Mouse (Mus musculus) left cerebral cortex, postnatal 14 days (tissue): ENCODE results near the gene Elmsan1. TPM values are rescaled to one million over a fixed set of nuclear protein-coding genes. Genes with fewer than 3 reads are reported as not detected.
"Not testable (repeated sequence)": the region's sequence is repeated elsewhere in the genome, so short reads cannot be mapped to it uniquely, and the experiment has no call there.

Experiments used
- DNase-seq, 2 experiments: peaks; one replicate each; pipeline ENCODE4 v3.0.0; 2021 to 2022; ENCODE audit warnings: low spot score in 2 of 2, mixed read lengths in 1 of 2
- intact Hi-C: fragments of 180-260 bp; cut with DNase I; formaldehyde crosslinking; loops from one replicate; pipeline ENCODE4 v1.15.1; 2025
- total RNA-seq, 2 experiments: library from RNA; stranded (reverse); gene quantifications; 2 replicates each; pipeline ENCODE4 v1.2.3; 2021

Elmsan1 gene
- total RNA-seq, 2 experiments from 2014 or later = 12.6 to 18.6 TPM

DNA sequence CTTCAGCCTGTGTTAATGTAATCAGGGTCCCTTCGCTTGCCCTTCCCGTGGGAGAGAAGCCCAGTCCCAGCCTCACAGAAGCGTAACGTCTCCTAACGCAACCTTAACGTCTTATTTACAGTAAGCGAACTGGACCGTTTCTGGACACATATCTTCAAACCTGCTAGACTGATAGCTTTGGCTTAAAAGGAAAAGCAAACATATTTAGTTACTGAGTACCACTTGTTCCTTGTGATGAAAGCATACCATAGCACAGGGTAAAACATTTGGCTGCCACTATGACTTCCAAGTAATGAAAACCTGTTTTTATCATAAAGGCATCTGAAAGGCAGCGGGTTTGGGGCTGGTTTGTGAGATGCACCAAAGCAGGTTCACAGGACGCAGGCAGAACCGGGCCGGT is 92.8 kb downstream of the Elmsan1 start:
- DNase-seq = no peak
- intact Hi-C loops = no loop called here

- intact Hi-C loops = no loop called here
- no peak for DNase-seq
Measured at GRCm38 (mm10) chr12:84119584-84119983, 99.1 kb downstream of the Elmsan1 start.

DNA sequence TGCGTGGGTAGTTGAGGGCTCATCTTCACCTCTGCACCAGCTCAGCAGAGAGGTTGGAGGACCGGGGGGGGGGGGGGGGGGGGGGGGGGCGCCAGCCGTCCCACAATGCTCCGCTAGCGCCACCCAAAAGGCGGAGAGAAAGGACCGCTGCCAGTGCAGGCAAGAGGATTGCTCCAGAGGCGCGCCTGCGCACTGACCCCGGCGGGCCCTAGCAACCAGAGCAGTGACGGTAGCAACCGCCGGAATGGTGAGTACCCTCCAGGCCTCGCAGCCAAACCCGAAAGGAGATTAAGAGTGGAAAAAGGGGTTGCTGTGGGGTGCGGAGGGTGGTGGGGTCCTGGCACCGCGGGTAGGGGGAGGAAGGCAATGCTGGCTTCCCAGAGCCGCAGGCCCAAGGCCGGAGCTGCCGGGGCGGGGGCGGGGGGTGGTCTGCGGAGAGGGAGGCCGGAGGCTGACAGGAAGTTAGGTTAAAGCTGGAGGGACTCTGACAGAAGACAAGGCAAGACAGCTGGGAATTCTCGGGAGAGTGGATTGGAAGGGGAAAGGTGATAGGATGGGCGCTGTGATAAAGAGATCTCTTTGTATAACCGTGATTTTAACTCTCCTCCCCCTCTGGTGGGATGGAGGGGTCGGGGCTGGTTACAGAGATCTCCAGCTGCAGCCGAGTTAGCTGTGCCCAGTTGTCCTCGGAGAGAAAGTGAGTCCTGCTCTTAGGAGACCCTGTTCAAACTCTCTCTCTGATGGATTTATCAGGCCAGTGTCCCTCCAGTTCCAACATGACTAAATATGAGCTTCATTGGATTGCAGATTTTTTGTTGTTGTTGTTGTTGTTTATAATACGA is 104.3 kb downstream of the Elmsan1 start, which contains the start of gene Dnal1:
Dnal1 (plus strand) TSS at position 214 of the 842 bp plus-strand sequence.
- peak; percentile 87 to 91 for DNase-seq
- intact Hi-C loops = no loop called here

DNA sequence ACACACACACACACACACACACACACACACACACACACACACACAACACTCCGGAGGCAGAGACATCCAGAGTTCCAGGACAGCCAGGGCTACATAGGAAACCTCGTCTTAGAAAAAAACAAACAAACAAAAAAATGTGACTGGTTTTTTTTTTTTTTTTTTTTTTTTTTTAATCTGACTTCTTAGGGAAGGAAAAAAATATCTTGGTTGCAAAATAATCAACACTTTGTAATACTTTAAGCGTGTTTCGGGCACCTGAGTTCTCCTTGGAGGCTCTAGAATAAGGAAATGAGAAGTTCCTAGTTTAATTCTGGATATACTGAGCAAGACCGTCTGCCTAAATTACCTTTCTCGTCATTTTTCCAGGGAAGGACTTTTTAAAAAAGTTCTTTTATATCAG is 105.0 kb downstream of the Elmsan1 start:
- intact Hi-C loops = no loop called here
- no peak for DNase-seq

- intact Hi-C loops = no loop called here
Measured at GRCm38 (mm10) chr12:84110814-84111213, 107.9 kb downstream of the Elmsan1 start.

GRCm38 (mm10) chr12:84109924-84110323 is 108.8 kb downstream of the Elmsan1 start:
- DNase-seq = no peak
- intact Hi-C loops = no loop called here

More at GRCm38 (mm10) chr12:84110814-84111213, 107.9 kb downstream of the Elmsan1 start:
- DNase-seq = no peak

GRCm38 (mm10) chr12:84107692-84108091 is 111.0 kb downstream of the Elmsan1 start:
- DNase-seq = no peak
- intact Hi-C loops = no loop called here

DNA sequence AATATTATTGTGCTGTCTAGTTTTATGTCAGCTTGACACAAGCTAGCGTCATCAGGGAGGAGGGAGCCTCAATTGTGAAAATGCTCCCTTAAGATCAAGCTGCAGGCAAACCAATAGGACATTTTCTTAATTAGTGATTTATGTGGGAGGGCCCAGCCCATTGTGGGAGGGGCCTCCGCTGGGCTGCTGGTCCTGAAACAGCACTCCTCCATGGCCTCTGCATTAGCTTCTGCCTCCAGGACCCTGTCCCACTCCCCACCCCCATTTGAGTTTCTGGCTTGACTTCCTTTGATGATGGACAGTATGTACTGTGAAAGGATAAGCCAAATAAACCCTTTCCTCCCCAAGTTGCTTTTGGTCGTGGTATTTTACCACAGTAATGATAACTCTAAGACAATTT is 111.7 kb downstream of the Elmsan1 start:
- DNase-seq = no peak
- intact Hi-C loops = no loop called here

GRCm38 (mm10) chr12:84101493-84101845 is 117.2 kb downstream of the Elmsan1 start:
- DNase-seq = no peak
- intact Hi-C loops = no loop called here

DNA sequence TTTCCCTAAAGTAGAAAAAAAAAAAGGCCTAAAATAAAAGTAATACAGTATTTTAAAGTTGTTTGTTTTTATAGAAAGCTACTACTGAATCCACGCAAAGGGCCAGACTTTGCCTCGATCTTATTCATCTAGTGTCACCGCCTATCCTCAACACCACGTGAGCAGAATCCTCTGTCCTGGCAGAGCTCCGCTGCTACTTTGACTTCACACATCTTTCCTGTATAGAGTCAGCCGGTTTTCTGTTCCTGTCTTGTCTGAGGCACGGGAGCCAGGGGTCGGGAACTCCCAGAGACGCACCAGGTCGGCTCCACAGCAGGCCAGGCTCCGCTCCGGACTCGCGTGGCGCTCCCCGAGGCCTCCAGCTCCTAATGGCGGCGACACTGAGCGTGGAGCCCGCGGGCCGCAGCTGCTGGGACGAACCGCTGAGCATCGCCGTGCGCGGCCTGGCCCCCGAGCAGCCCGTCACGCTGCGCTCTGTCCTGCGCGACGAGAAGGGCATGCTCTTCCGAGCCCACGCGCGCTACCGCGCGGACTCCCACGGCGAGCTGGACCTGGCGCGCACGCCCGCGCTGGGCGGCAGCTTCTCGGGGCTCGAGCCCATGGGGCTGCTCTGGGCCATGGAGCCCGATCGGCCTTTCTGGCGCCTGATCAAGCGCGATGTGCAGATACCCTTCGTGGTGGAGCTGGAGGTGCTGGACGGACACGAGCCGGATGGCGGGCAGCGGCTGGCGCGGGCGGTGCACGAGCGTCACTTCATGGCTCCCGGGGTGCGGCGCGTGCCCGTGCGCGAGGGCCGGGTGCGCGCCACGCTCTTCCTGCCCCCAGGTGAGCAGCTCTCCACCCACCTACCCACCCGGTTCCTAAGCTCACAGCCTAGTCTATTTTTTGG is 117.8 kb downstream of the Elmsan1 start, which contains the start of gene Acot6:
Acot6 (plus strand) TSS at position 51 of the 889 bp plus-strand sequence.
- intact Hi-C loops = not testable (repeated sequence)
- DNase-seq = peak; percentile 29 to 44

GRCm38 (mm10) chr12:84100071-84100470 is 118.6 kb downstream of the Elmsan1 start:
- intact Hi-C loops = no loop called here

DNA sequence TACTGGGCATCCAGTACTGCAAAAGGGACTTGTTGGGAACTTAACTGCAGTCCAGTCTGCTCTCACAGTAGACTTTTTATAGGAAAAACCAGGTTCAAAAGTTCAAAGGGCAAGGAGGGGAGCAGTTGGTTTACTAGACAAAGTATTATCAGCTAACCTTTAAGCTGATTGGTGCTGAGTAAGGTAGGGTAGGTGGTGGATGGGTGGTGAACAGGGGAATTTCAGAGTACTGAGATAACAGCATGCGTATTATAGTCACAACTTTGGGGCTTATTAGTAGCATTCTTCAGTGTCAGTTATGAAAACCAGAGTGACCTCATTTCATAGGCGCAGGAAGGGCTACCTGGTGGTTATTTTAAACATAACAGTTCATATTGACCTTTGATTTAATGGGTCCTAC is 119.1 kb downstream of the Elmsan1 start:
- DNase-seq = no peak
- intact Hi-C loops = no loop called here

More at GRCm38 (mm10) chr12:84100071-84100470, 118.6 kb downstream of the Elmsan1 start:
- no peak for DNase-seq

Other genes with a start within 250 kb of the Elmsan1 start
- gene Heatr4, start 234.0 kb downstream of the Elmsan1 start, total RNA-seq = under 1 TPM; 0.11 to 0.15 TPM
- 10 to 100 TPM in 1 of 2 experiments, 1 to 10 TPM in 1; 8.9 to 10.5 TPM for gene Acot2, start 231.0 kb downstream of the Elmsan1 start, total RNA-seq
- 10 to 100 TPM; 10.4 to 17.0 TPM for gene Acot1, start 209.4 kb downstream of the Elmsan1 start, total RNA-seq
- gene Acot4, start 180.5 kb downstream of the Elmsan1 start, total RNA-seq = 1 to 10 TPM; 2.5 to 2.9 TPM
- not detected for gene Gm49366, start 179.9 kb downstream of the Elmsan1 start, total RNA-seq
- 1 to 10 TPM; 2.1 to 2.3 TPM for gene Acot3, start 166.7 kb downstream of the Elmsan1 start, total RNA-seq
- gene Acot5, start 149.6 kb downstream of the Elmsan1 start, total RNA-seq = 1 to 10 TPM; 5.1 to 5.3 TPM
- gene Acot6, start 118.2 kb downstream of the Elmsan1 start, total RNA-seq = 1 to 10 TPM; 3.1 to 3.2 TPM
- 100 to 1,000 TPM; 102 to 106 TPM for gene Dnal1, start 104.5 kb downstream of the Elmsan1 start, total RNA-seq
- 1 to 10 TPM; 5.8 to 6.8 TPM for gene Pnma1, start 70.4 kb downstream of the Elmsan1 start, total RNA-seq
- gene Ptgr2, start 66.4 kb upstream of the Elmsan1 start, total RNA-seq = 10 to 100 TPM; 32.3 to 35.2 TPM
- gene Zfp410, start 98.0 kb upstream of the Elmsan1 start, total RNA-seq = 10 to 100 TPM; 35.4 to 35.8 TPM
- gene Coq6, start 142.8 kb upstream of the Elmsan1 start, total RNA-seq = 10 to 100 TPM; 22.7 to 23.8 TPM
- gene Fam161b, start 143.0 kb upstream of the Elmsan1 start, total RNA-seq = 10 to 100 TPM; 11.8 to 12.4 TPM
- 10 to 100 TPM; 21.6 to 23.6 TPM for gene Entpd5, start 190.1 kb upstream of the Elmsan1 start, total RNA-seq
- 1 to 10 TPM; 6.8 to 8.3 TPM for gene Bbof1, start 190.2 kb upstream of the Elmsan1 start, total RNA-seq
- 10 to 100 TPM; 10.8 to 13.7 TPM for gene Rnf113a2, start 198.3 kb upstream of the Elmsan1 start, total RNA-seq
- 10 to 100 TPM; 35.3 to 39.5 TPM for gene Aldh6a1, start 232.1 kb upstream of the Elmsan1 start, total RNA-seq
- 10 to 100 TPM; 18.9 to 20.3 TPM for gene Lin52, start 232.5 kb upstream of the Elmsan1 start, total RNA-seq